Mouse (Mus musculus) neural tube, embryonic 12.5 days (tissue): ENCODE measurements around the gene Tmem274. TPM values are rescaled to one million over a fixed set of nuclear protein-coding genes. Genes with fewer than 3 reads are reported as not detected.
"Not testable (repeated sequence)": the region's sequence is repeated elsewhere in the genome, so short reads cannot be mapped to it uniquely, and the experiment has no call there.

Experiments
- ATAC-seq: fragments of 200-750 bp; cut with Nextera tagmentation; 2 replicates; pipeline ENCODE4 v1.8.0; 2017; ENCODE audit warnings: low read depth, mild to moderate bottlenecking, moderate TSS enrichment, moderate library complexity; ENCODE audit not compliant: low FRiP score
- H3K27ac ChIP-seq: fragments of 300-500 bp; sonication (generic); 2 replicates; pipeline ENCODE4 v1.5.1; 2016
- H3K27me3 ChIP-seq: fragments of 300-500 bp; sonication (generic); replicated peaks from 2 replicates; pipeline ENCODE4 v1.6.1; 2016; ENCODE audit warnings: mild to moderate bottlenecking
- H3K36me3 ChIP-seq: fragments of 300-500 bp; sonication (generic); 2 replicates; pipeline ENCODE4 v1.6.1; 2016; ENCODE audit warnings: mild to moderate bottlenecking
- H3K4me1 ChIP-seq: fragments of 300-500 bp; sonication (generic); 2 replicates; pipeline ENCODE4 v1.6.1; 2016
- H3K4me2 ChIP-seq: fragments of 300-500 bp; sonication (generic); replicated peaks from 2 replicates; pipeline ENCODE4 v1.6.1; 2016; ENCODE audit warnings: mild to moderate bottlenecking
- H3K4me3 ChIP-seq: fragments of 300-500 bp; sonication (generic); 2 replicates; pipeline ENCODE4 v1.5.1; 2016
- H3K9ac ChIP-seq: fragments of 300-500 bp; sonication (generic); 2 replicates; pipeline ENCODE4 v1.6.1; 2016; ENCODE audit warnings: mild to moderate bottlenecking
- H3K9me3 ChIP-seq: fragments of 300-500 bp; sonication (generic); 2 replicates; pipeline ENCODE4 v1.6.1; 2016; ENCODE audit warnings: mild to moderate bottlenecking
- WGBS: fragments of 180-500 bp; shearing (Covaris S2); methylation state at CpG from one replicate; pipeline ENCODE4 v1.1.7; 2016; 5-methylcytosine and 5-hydroxymethylcytosine counted together
- polyA plus RNA-seq: library from polyadenylated mRNA; unstranded; fragments of >200 nt; fragmentation: Nextera tagmentation; extraction: Ambion mirVana; gene quantifications from 2 replicates; pipeline ENCODE4 v1.2.1, GENCODE M21; 2016

Tmem274 gene
- polyA plus RNA-seq, 1 experiment from 2014 or later, result 0.67 TPM

GRCm38 (mm10) chr4:149457163-149457562 is 20.0 kb upstream of the Tmem274 start:
- not testable (repeated sequence) for ATAC-seq, H3K4me1 ChIP-seq, H3K27me3 ChIP-seq, H3K27ac ChIP-seq, H3K4me3 ChIP-seq, H3K36me3 ChIP-seq, H3K9ac ChIP-seq, H3K9me3 ChIP-seq, H3K4me2 ChIP-seq
- WGBS, result 87% methylated on average over 27 of the region's 27 CpGs

GRCm38 (mm10) chr4:149457831-149458430 is 19.2 kb upstream of the Tmem274 start:
- H3K27ac ChIP-seq, result no peak overlapping the region
- no peaks in the 10 kb centered on the region for H3K36me3 ChIP-seq
- H3K4me2 ChIP-seq, result no peak overlapping the region
- no peaks in the 10 kb centered on the region for H3K9me3 ChIP-seq
- H3K27me3 ChIP-seq, result no peaks in the 10 kb centered on the region
- no peak overlapping the region for H3K9ac ChIP-seq
- no peaks in the 10 kb centered on the region for H3K4me1 ChIP-seq
- H3K4me3 ChIP-seq, result no peak overlapping the region
- WGBS, result 75% methylated on average over 6 of the region's 6 CpGs
- ATAC-seq, result no peak

- WGBS, result 63% methylated on average over 5 of the region's 5 CpGs
- H3K4me3 ChIP-seq, result no peak overlapping the region
Measured at GRCm38 (mm10) chr4:149458526-149458925, 18.7 kb upstream of the Tmem274 start.

GRCm38 (mm10) chr4:149459425-149459824 is 17.8 kb upstream of the Tmem274 start:
- WGBS, result 81% methylated on average over 1 of the region's 1 CpGs
- Histone ChIP-seq H3K36me3 (no peaks in the 10 kb centered on the region), H3K27ac (no peak overlapping the region), H3K4me3 (no peak overlapping the region), H3K4me1 (no peaks in the 10 kb centered on the region), H3K9me3 (no peaks in the 10 kb centered on the region), H3K27me3 (no peaks in the 10 kb centered on the region), H3K4me2 (no peak overlapping the region), H3K9ac (no peak overlapping the region)
- ATAC-seq, result no peak

More at GRCm38 (mm10) chr4:149458526-149458925, 18.7 kb upstream of the Tmem274 start:
- no peaks in the 10 kb centered on the region for H3K9me3 ChIP-seq
- ATAC-seq, result no peak
- H3K4me2 ChIP-seq, result no peak overlapping the region
- H3K36me3 ChIP-seq, result no peaks in the 10 kb centered on the region
- no peak overlapping the region for H3K27ac ChIP-seq
- H3K4me1 ChIP-seq, result no peaks in the 10 kb centered on the region
- no peak overlapping the region for H3K9ac ChIP-seq
- no peaks in the 10 kb centered on the region for H3K27me3 ChIP-seq

GRCm38 (mm10) chr4:149460475-149460874 is 16.7 kb upstream of the Tmem274 start:
- H3K27ac ChIP-seq, H3K4me2 ChIP-seq, H3K27me3 ChIP-seq, H3K4me1 ChIP-seq, H3K4me3 ChIP-seq, H3K36me3 ChIP-seq, H3K9me3 ChIP-seq, ATAC-seq, H3K9ac ChIP-seq: not testable (repeated sequence)
- 94% methylated on average over 2 of the region's 2 CpGs for WGBS

- no peaks in the 10 kb centered on the region for H3K36me3 ChIP-seq
- no peaks in the 10 kb centered on the region for H3K4me1 ChIP-seq
- no peak overlapping the region for H3K27ac ChIP-seq
- H3K9ac ChIP-seq, result no peak overlapping the region
- no peaks in the 10 kb centered on the region for H3K27me3 ChIP-seq
- ATAC-seq, result no peak
- no peak overlapping the region for H3K4me2 ChIP-seq
- no peaks in the 10 kb centered on the region for H3K9me3 ChIP-seq
- H3K4me3 ChIP-seq, result no peak overlapping the region
- WGBS, result 77% methylated on average over 5 of the region's 7 CpGs
Measured at GRCm38 (mm10) chr4:149461579-149462304, 15.4 kb upstream of the Tmem274 start.

- Histone ChIP-seq H3K4me3 (no peak overlapping the region), H3K27me3 (no peaks in the 10 kb centered on the region), H3K9ac (no peak overlapping the region), H3K36me3 (peaks cover 2% of the 10 kb centered on the region; the same call in 1 of the 2 replicates), H3K27ac (no peak overlapping the region), H3K4me2 (no peak overlapping the region), H3K4me1 (no peaks in the 10 kb centered on the region), H3K9me3 (no peaks in the 10 kb centered on the region)
- 81% methylated on average over 6 of the region's 6 CpGs for WGBS
- ATAC-seq, result no peak
Measured at GRCm38 (mm10) chr4:149462305-149462971, 14.7 kb upstream of the Tmem274 start.

GRCm38 (mm10) chr4:149463435-149463950 is 13.7 kb upstream of the Tmem274 start:
- no peaks in the 10 kb centered on the region for H3K27me3 ChIP-seq
- WGBS, result 84% methylated on average over 6 of the region's 6 CpGs
- ATAC-seq, result no peak
- H3K4me1 ChIP-seq, result no peaks in the 10 kb centered on the region
- H3K4me3 ChIP-seq, result no peak overlapping the region
- no peak overlapping the region for H3K4me2 ChIP-seq
- H3K36me3 ChIP-seq, result peaks cover 8% of the 10 kb centered on the region
- no peak overlapping the region for H3K9ac ChIP-seq
- no peaks in the 10 kb centered on the region for H3K9me3 ChIP-seq
- no peak overlapping the region for H3K27ac ChIP-seq

- H3K27me3 ChIP-seq, result no peaks in the 10 kb centered on the region
- H3K9me3 ChIP-seq, result 0 out of 2 replicates have a peak, but pooled peaks cover 3% of the 10 kb centered on the region
- no peak overlapping the region for H3K4me2 ChIP-seq
- no peak for ATAC-seq
- peaks cover 42% of the 10 kb centered on the region for H3K36me3 ChIP-seq
- 95% methylated on average over 3 of the region's 3 CpGs for WGBS
- no peak overlapping the region for H3K27ac ChIP-seq
- H3K4me3 ChIP-seq, result no peak overlapping the region
- no peak overlapping the region for H3K9ac ChIP-seq
- no peaks in the 10 kb centered on the region for H3K4me1 ChIP-seq
Measured at GRCm38 (mm10) chr4:149469557-149469956, 7.6 kb upstream of the Tmem274 start.

- Histone ChIP-seq H3K36me3 (peaks cover 22% of the 10 kb centered on the region), H3K9ac (0 out of 2 replicates have a peak overlapping the region, but pooled peaks have one; percentile 5), H3K9me3 (0 out of 2 replicates have a peak, but pooled peaks cover 3% of the 10 kb centered on the region), H3K27ac (no peak overlapping the region), H3K4me1 (no peaks in the 10 kb centered on the region), H3K4me3 (no peak overlapping the region), H3K4me2 (no peak overlapping the region), H3K27me3 (no peaks in the 10 kb centered on the region)
- no peak for ATAC-seq
- WGBS, result 83% methylated on average over 7 of the region's 7 CpGs
Measured at GRCm38 (mm10) chr4:149475096-149475495, 2.1 kb upstream of the Tmem274 start.

GRCm38 (mm10) chr4:149484566-149484965 is 7.4 kb downstream of the Tmem274 start:
- Histone ChIP-seq H3K27ac (0 out of 2 replicates have a peak overlapping the region, but pooled peaks have one; percentile 28), H3K27me3 (no peaks in the 10 kb centered on the region), H3K36me3 (peaks cover 29% of the 10 kb centered on the region), H3K9ac (peak overlapping the region; percentile 78), H3K4me2 (peak overlapping the region; percentile 76), H3K4me1 (peaks cover 12% of the 10 kb centered on the region), H3K4me3 (peak overlapping the region; percentile 80), H3K9me3 (no peaks in the 10 kb centered on the region)
- WGBS, result 60% methylated on average over 3 of the region's 3 CpGs
- no peak; the same call in 1 of the 2 replicates for ATAC-seq
